ENCODE assay signal across 20 mouse cellular contexts in the genomic region with DNA sequence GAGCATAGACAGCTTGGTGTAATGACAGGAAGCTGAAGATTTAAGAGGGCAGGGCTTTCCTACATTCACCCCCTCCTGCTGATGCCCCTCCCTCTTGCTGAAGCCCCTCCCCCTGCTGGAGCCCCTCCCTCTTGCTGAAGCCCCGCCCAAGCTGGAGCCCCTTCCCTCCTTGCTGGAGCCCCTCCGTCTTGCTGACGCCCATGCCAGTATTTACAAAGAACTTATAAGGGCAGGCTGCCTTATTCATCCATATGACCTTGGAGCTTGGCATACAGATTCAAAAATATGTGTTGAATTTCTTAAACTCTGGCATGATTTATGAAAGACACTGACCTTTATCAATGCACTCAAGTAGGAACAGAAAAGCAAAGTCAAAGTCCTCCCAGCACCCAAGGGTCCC.
DNase-seq lines count a peak whose midpoint lies in the region; TF ChIP-seq lines count a peak whose summit lies in the region.
"Had no signal": no experiment of that assay in that cellular context is flagged by ENCODE, and none has a peak within 500 bp of the region (broad histone marks: within the 10 kb centered on the region; RNA-seq: fewer than 3 reads in every experiment).

No protein-coding gene starts in this region.

- H3K27me3 ChIP-seq in heart, adult 2 months (ENCODE audit: control insufficient read depth, insufficient read depth, low read length), result no peaks in the 10 kb centered on the region

- H3K4me3 ChIP-seq in heart, adult 2 months, result no peak overlapping the region
- H3K4me3 ChIP-seq: embryonic facial prominence, embryonic 13.5 days; embryonic facial prominence, embryonic 15.5 days; erythroblast, embryonic 14.5 days; forebrain, embryonic 10.5 days; forebrain, embryonic 12.5 days had no signal

- no peaks in the 10 kb centered on the region for H3K79me2 ChIP-seq in heart, adult 2 months (replicated peaks; ENCODE audit: control insufficient read depth, insufficient read depth, low read length)

- TF ChIP-seq CTCF in heart, adult 2 months (IDR thresholded peaks at IDR 0.05), result no peak

- H3K9ac ChIP-seq in heart, adult 2 months (ENCODE audit: low read depth, low read length), result no peak overlapping the region
- H3K9ac ChIP-seq: embryonic facial prominence, embryonic 13.5 days; embryonic facial prominence, embryonic 15.5 days; forebrain, embryonic 12.5 days had no signal

- TF ChIP-seq POLR2A in heart, adult 2 months (IDR thresholded peaks at IDR 0.05; ENCODE audit: insufficient read depth, low read depth, low read length), result no peak

- intact Hi-C loops in heart, postnatal 10 days (cut with DNase I), result no loop called here
- intact Hi-C loops in heart, adult 2 months (cut with DNase I), result no loop called here

- H3K27ac ChIP-seq in heart, adult 2 months, result no peak overlapping the region
- H3K27ac ChIP-seq: embryonic facial prominence, embryonic 13.5 days; embryonic facial prominence, embryonic 15.5 days; forebrain, embryonic 10.5 days; forebrain, embryonic 12.5 days had no signal

- no peaks in the 10 kb centered on the region for H3K36me3 ChIP-seq in heart, adult 2 months (ENCODE audit: control insufficient read depth, insufficient read depth, low read length)
- H3K36me3 ChIP-seq: embryonic facial prominence, embryonic 13.5 days; embryonic facial prominence, embryonic 15.5 days; forebrain, embryonic 10.5 days; forebrain, embryonic 12.5 days had no signal

- peak; percentile 56 for DNase-seq in adrenal gland, adult 2 months
- DNase-seq in adrenal gland, adult 8-10 months, result peak; percentile 25
- peak; percentile 62 for DNase-seq in adrenal gland, postnatal 14 days
- peak; percentile 31 to 35 for DNase-seq in adrenal gland, postnatal 36 days
- DNase-seq in heart, postnatal 10 days, result no peak
- no peak for DNase-seq in heart, adult 2 months
- DNase-seq in heart, adult 18-20 months, result no peak
- DNase-seq in gastrocnemius, adult 18-20 months (ENCODE audit: low spot score), result no peak
- DNase-seq: cerebellum, adult 11 months; cerebellum, adult 18-20 months; cerebellum, adult 8-10 months; cerebellum, adult 9-11 months; cerebellum, postnatal 14 days; cerebellum, postnatal 36 days; embryo, embryonic 11 days had no signal

- no peak for TF ChIP-seq EP300 in heart, adult 2 months (IDR thresholded peaks at IDR 0.05; ENCODE audit: insufficient read depth, low read depth, low read length)

- H3K4me1 ChIP-seq in heart, adult 2 months (ENCODE audit: control insufficient read depth, insufficient read depth, low read length), result no peaks in the 10 kb centered on the region

- 67% methylated on average over 3 of the region's 3 CpGs for WGBS in heart, adult 2 months

Comparison
In these comparisons a context has a peak if more than half of its experiments do, and no peak if none do; other contexts are left out.
1. DNase-seq: peak in adrenal gland, adult 2 months (single experiment), adrenal gland, adult 8-10 months (single experiment), adrenal gland, postnatal 14 days (single experiment) and adrenal gland, postnatal 36 days (2 of 2); none in heart, postnatal 10 days (0 of 2), heart, adult 2 months (0 of 2), heart, adult 18-20 months (0 of 2) and gastrocnemius, adult 18-20 months (single experiment).